Mouse (Mus musculus) small intestine, adult 2 months (tissue): ENCODE results near the gene Gpatch2.

Experiments
- CTCF ChIP-seq: fragments of 200-500 bp; IDR thresholded peaks from 2 replicates; pipeline ENCODE4 v1.5.1; 2012; ENCODE audit warnings: low read depth, mild to moderate bottlenecking, control low read depth, inconsistent platforms, low read length, moderate library complexity, mixed read lengths; ENCODE audit not compliant: insufficient replicate concordance, insufficient read length; ENCODE audit errors: extremely low read depth
- POLR2A ChIP-seq: fragments of 200-500 bp; IDR thresholded peaks from 2 replicates; pipeline ENCODE4 v1.6.1; 2012; ENCODE audit warnings: low read depth, mild to moderate bottlenecking, control low read depth, inconsistent platforms, low read length, moderate library complexity

- no peak for TF ChIP-seq CTCF
- no peak for TF ChIP-seq POLR2A
These were observed 100.5 kb downstream of the Gpatch2 start for GRCm38 (mm10) chr1:187315821-187316220.
